Mouse (Mus musculus): ENCODE measurements around the gene Thsd4. TPM values are rescaled to one million over a fixed set of nuclear protein-coding genes. Genes with fewer than 3 reads are reported as not detected.

Gene Thsd4
- polyA plus RNA-seq, 1 experiment from 2014 or later = 3.4 TPM

- ATAC-seq (no peak; the same call in 1 of the 2 replicates), DNase-seq (ENCODE audit: low spot score) (peak; percentile 36)
- 38% methylated on average over 9 of the region's 9 CpGs for WGBS
- Histone ChIP-seq H3K36me3 (ENCODE audit: insufficient read depth, low read length) (no peaks in the 10 kb centered on the region), H3K9ac (replicated peaks; ENCODE audit: low read depth) (no peak overlapping the region), H3K27me3 (replicated peaks; ENCODE audit: insufficient read depth, low read length) (no peaks in the 10 kb centered on the region), H3K4me3 (ENCODE audit: low read depth, low read length) (no peak overlapping the region), H3K4me1 (ENCODE audit: insufficient read depth, low read depth, low read length) (no peaks in the 10 kb centered on the region; the same call in 1 of the 2 replicates), H3K9me3 (ENCODE audit: low read length) (no peaks in the 10 kb centered on the region), H3K27ac (ENCODE audit: low read length) (no peak overlapping the region), H3K4me2 (replicated peaks; ENCODE audit: low read depth, low read length) (no peak overlapping the region)
- TF ChIP-seq CTCF (IDR thresholded peaks at IDR 0.05) (no peak), EP300 (IDR thresholded peaks at IDR 0.05) (no peak)
These were observed 153.3 kb downstream of the Thsd4 start for GRCm38 (mm10) chr9:60368516-60368915.

GRCm38 (mm10) chr9:60367617-60368305, 154.1 kb downstream of the Thsd4 start:
- 72% methylated on average over 10 of the region's 10 CpGs for WGBS
- Histone ChIP-seq H3K4me2 (replicated peaks; ENCODE audit: low read depth, low read length) (no peak overlapping the region), H3K9ac (replicated peaks; ENCODE audit: low read depth) (no peak overlapping the region), H3K9me3 (ENCODE audit: low read length) (no peaks in the 10 kb centered on the region), H3K4me1 (ENCODE audit: insufficient read depth, low read depth, low read length) (no peaks in the 10 kb centered on the region; the same call in 1 of the 2 replicates), H3K27me3 (replicated peaks; ENCODE audit: insufficient read depth, low read length) (no peaks in the 10 kb centered on the region), H3K4me3 (ENCODE audit: low read depth, low read length) (no peak overlapping the region), H3K36me3 (ENCODE audit: insufficient read depth, low read length) (no peaks in the 10 kb centered on the region), H3K27ac (ENCODE audit: low read length) (no peak overlapping the region)
- no peak for TF ChIP-seq EP300 (IDR thresholded peaks at IDR 0.05)
- TF ChIP-seq CTCF (IDR thresholded peaks at IDR 0.05) = no peak
- DNase-seq (ENCODE audit: low spot score) (no peak), ATAC-seq (no peak)

GRCm38 (mm10) chr9:60364166-60364781, 157.6 kb downstream of the Thsd4 start:
- ATAC-seq (no peak), DNase-seq (ENCODE audit: low spot score) (no peak)
- H3K36me3 ChIP-seq (ENCODE audit: insufficient read depth, low read length) = no peaks in the 10 kb centered on the region
- H3K27ac ChIP-seq (ENCODE audit: low read length) = no peak overlapping the region
- H3K4me3 ChIP-seq (ENCODE audit: low read depth, low read length) = no peak overlapping the region
- no peak for TF ChIP-seq EP300 (IDR thresholded peaks at IDR 0.05)
- no peak for TF ChIP-seq CTCF (IDR thresholded peaks at IDR 0.05)
- H3K27me3 ChIP-seq (replicated peaks; ENCODE audit: insufficient read depth, low read length) = no peaks in the 10 kb centered on the region
- H3K4me1 ChIP-seq (ENCODE audit: insufficient read depth, low read depth, low read length) = no peaks in the 10 kb centered on the region
- H3K9me3 ChIP-seq (ENCODE audit: low read length) = no peaks in the 10 kb centered on the region
- H3K4me2 ChIP-seq (replicated peaks; ENCODE audit: low read depth, low read length) = no peak overlapping the region
- H3K9ac ChIP-seq (replicated peaks; ENCODE audit: low read depth) = no peak overlapping the region
- 20% methylated on average over 14 of the region's 14 CpGs for WGBS

GRCm38 (mm10) chr9:60352351-60352750, 169.5 kb downstream of the Thsd4 start:
- H3K27ac ChIP-seq (ENCODE audit: low read length) = no peak overlapping the region
- ATAC-seq (no peak), DNase-seq (ENCODE audit: low spot score) (no peak)
- 0 out of 2 replicates have a peak, but pooled peaks cover 7% of the 10 kb centered on the region for H3K4me1 ChIP-seq (ENCODE audit: insufficient read depth, low read depth, low read length)
- H3K4me3 ChIP-seq (ENCODE audit: low read depth, low read length) = no peak overlapping the region
- WGBS = 71% methylated on average over 4 of the region's 4 CpGs
- H3K4me2 ChIP-seq (replicated peaks; ENCODE audit: low read depth, low read length) = no peak overlapping the region
- no peaks in the 10 kb centered on the region for H3K9me3 ChIP-seq (ENCODE audit: low read length)
- no peaks in the 10 kb centered on the region for H3K27me3 ChIP-seq (replicated peaks; ENCODE audit: insufficient read depth, low read length)
- H3K36me3 ChIP-seq (ENCODE audit: insufficient read depth, low read length) = no peaks in the 10 kb centered on the region
- H3K9ac ChIP-seq (replicated peaks; ENCODE audit: low read depth) = no peak overlapping the region
- TF ChIP-seq EP300 (IDR thresholded peaks at IDR 0.05) = no peak
- no peak for TF ChIP-seq CTCF (IDR thresholded peaks at IDR 0.05)

- H3K9me3 ChIP-seq (ENCODE audit: low read length) = no peaks in the 10 kb centered on the region
- DNase-seq (ENCODE audit: low spot score) = no peak
- no peaks in the 10 kb centered on the region for H3K27me3 ChIP-seq (replicated peaks; ENCODE audit: insufficient read depth, low read length)
- H3K36me3 ChIP-seq (ENCODE audit: insufficient read depth, low read length) = no peaks in the 10 kb centered on the region
- 0 out of 2 replicates have a peak, but pooled peaks cover 7% of the 10 kb centered on the region for H3K4me1 ChIP-seq (ENCODE audit: insufficient read depth, low read depth, low read length)
- TF ChIP-seq EP300 (IDR thresholded peaks at IDR 0.05) (no peak), CTCF (IDR thresholded peaks at IDR 0.05) (no peak)
- 87% methylated on average over 6 of the region's 6 CpGs for WGBS
- H3K27ac ChIP-seq (ENCODE audit: low read length) = no peak overlapping the region
- ATAC-seq = no peak
- H3K9ac ChIP-seq (replicated peaks; ENCODE audit: low read depth) = no peak overlapping the region
- H3K4me2 ChIP-seq (replicated peaks; ENCODE audit: low read depth, low read length) = no peak overlapping the region
- H3K4me3 ChIP-seq (ENCODE audit: low read depth, low read length) = no peak overlapping the region
These were observed 170.7 kb downstream of the Thsd4 start for GRCm38 (mm10) chr9:60351153-60351552.

GRCm38 (mm10) chr9:60336147-60336546, 185.7 kb downstream of the Thsd4 start:
- Histone ChIP-seq H3K36me3 (ENCODE audit: insufficient read depth, low read length) (no peaks in the 10 kb centered on the region), H3K4me2 (replicated peaks; ENCODE audit: low read depth, low read length) (no peak overlapping the region), H3K4me1 (ENCODE audit: insufficient read depth, low read depth, low read length) (no peaks in the 10 kb centered on the region), H3K9ac (replicated peaks; ENCODE audit: low read depth) (no peak overlapping the region), H3K4me3 (ENCODE audit: low read depth, low read length) (no peak overlapping the region), H3K27ac (ENCODE audit: low read length) (no peak overlapping the region), H3K9me3 (ENCODE audit: low read length) (no peaks in the 10 kb centered on the region), H3K27me3 (replicated peaks; ENCODE audit: insufficient read depth, low read length) (no peaks in the 10 kb centered on the region)
- ATAC-seq (no peak), DNase-seq (ENCODE audit: low spot score) (no peak)
- TF ChIP-seq EP300 (IDR thresholded peaks at IDR 0.05) (no peak), CTCF (IDR thresholded peaks at IDR 0.05) (no peak)
- WGBS = 88% methylated on average over 5 of the region's 5 CpGs
